ENCODE assay signal across 8 mouse cellular contexts in the genomic region with DNA sequence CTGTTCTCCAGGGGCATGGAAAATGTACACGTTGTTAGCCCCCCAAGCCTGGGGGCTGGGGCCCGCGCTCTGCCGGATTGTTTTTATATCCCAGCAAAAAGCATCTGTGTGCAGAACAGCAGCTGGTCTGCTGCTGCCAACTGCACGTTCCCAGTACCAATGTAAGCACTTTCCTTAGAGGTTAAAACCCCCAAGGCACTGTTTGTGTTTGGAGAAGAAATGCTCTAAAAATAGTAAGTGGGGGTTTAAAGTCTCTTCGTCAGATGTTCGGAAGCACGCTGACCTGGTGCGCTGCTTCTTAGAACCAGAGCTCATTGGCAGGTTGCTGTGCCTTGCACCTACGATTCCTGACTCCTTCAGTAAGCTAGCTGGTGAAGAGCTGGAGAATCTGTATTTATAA.
DNase-seq lines count a peak whose midpoint lies in the region; ATAC-seq and TF ChIP-seq lines count a peak whose summit lies in the region.

No protein-coding gene starts in this region.

- no peak for TF ChIP-seq POLR2A in heart, adult 2 months (IDR thresholded peaks at IDR 0.05; ENCODE audit: insufficient read depth, low read depth, low read length)

- no peak for TF ChIP-seq EP300 in heart, adult 2 months (IDR thresholded peaks at IDR 0.05; ENCODE audit: insufficient read depth, low read depth, low read length)

- H3K4me3 ChIP-seq in heart, embryonic 12.5 days: no peak overlapping the region
- H3K4me3 ChIP-seq in heart, adult 2 months: no peak overlapping the region
- H3K4me3 ChIP-seq in hindbrain, embryonic 14.5 days (replicated peaks; ENCODE audit: low read length): no peak overlapping the region
- H3K4me3 ChIP-seq in midbrain, embryonic 14.5 days (replicated peaks; ENCODE audit: low read depth, low read length): no peak overlapping the region

- no peak for TF ChIP-seq CTCF in heart, adult 2 months (IDR thresholded peaks at IDR 0.05)

- DNase-seq in heart, adult 2 months: no peak
- DNase-seq in embryo, embryonic 10.5 days (ENCODE audit: low spot score): peak; percentile 45
- peak; percentile 32 for DNase-seq in hindbrain, embryonic 14.5 days (ENCODE audit: low spot score)
- DNase-seq in midbrain, embryonic 14.5 days: peak; percentile 57
- no peak for DNase-seq in cerebellum, adult 11-12 months
- no peak for DNase-seq in thymus, adult 18-20 months

- H3K4me2 ChIP-seq in heart, embryonic 12.5 days: peak overlapping the region; percentile 42
- peak overlapping the region; percentile 46 for H3K4me2 ChIP-seq in hindbrain, embryonic 14.5 days (replicated peaks)
- peak overlapping the region; percentile 46 for H3K4me2 ChIP-seq in midbrain, embryonic 14.5 days (ENCODE audit: low read length)

- 0 out of 2 replicates have a peak, but pooled peaks cover 3% of the 10 kb centered on the region for H3K27me3 ChIP-seq in heart, embryonic 12.5 days (replicated peaks)
- H3K27me3 ChIP-seq in heart, adult 2 months (ENCODE audit: control insufficient read depth, insufficient read depth, low read length): no peaks in the 10 kb centered on the region
- no peaks in the 10 kb centered on the region for H3K27me3 ChIP-seq in hindbrain, embryonic 14.5 days (ENCODE audit: control insufficient read depth, insufficient read depth, low read length)
- no peaks in the 10 kb centered on the region for H3K27me3 ChIP-seq in midbrain, embryonic 14.5 days (ENCODE audit: control insufficient read depth, insufficient read depth, low read length)

- H3K36me3 ChIP-seq in heart, embryonic 12.5 days: no peaks in the 10 kb centered on the region
- no peaks in the 10 kb centered on the region for H3K36me3 ChIP-seq in heart, adult 2 months (ENCODE audit: control insufficient read depth, insufficient read depth, low read length)
- no peaks in the 10 kb centered on the region for H3K36me3 ChIP-seq in hindbrain, embryonic 14.5 days (replicated peaks; ENCODE audit: control insufficient read depth, insufficient read depth)
- H3K36me3 ChIP-seq in midbrain, embryonic 14.5 days (ENCODE audit: control insufficient read depth, insufficient read depth, low read length): no peaks in the 10 kb centered on the region

- H3K4me1 ChIP-seq in heart, embryonic 12.5 days (replicated peaks): peaks cover 8% of the 10 kb centered on the region
- H3K4me1 ChIP-seq in heart, adult 2 months (ENCODE audit: control insufficient read depth, insufficient read depth, low read length): 0 out of 2 replicates have a peak, but pooled peaks cover 1% of the 10 kb centered on the region
- H3K4me1 ChIP-seq in hindbrain, embryonic 14.5 days (replicated peaks; ENCODE audit: control insufficient read depth, insufficient read depth, low read length): peaks cover 7% of the 10 kb centered on the region
- H3K4me1 ChIP-seq in midbrain, embryonic 14.5 days (ENCODE audit: control insufficient read depth, insufficient read depth, low read length): peaks cover 14% of the 10 kb centered on the region; the same call in 1 of the 2 replicates

- no peaks in the 10 kb centered on the region for H3K9me3 ChIP-seq in heart, embryonic 12.5 days (replicated peaks)
- no peaks in the 10 kb centered on the region for H3K9me3 ChIP-seq in hindbrain, embryonic 14.5 days (ENCODE audit: control insufficient read depth, low read length)
- H3K9me3 ChIP-seq in midbrain, embryonic 14.5 days (ENCODE audit: control insufficient read depth, low read length): no peaks in the 10 kb centered on the region

- 40% methylated on average over 10 of the region's 10 CpGs for WGBS in heart, embryonic 12.5 days
- WGBS in heart, adult 2 months: 33% methylated on average over 10 of the region's 10 CpGs
- 35% methylated on average over 10 of the region's 10 CpGs for WGBS in hindbrain, embryonic 14.5 days
- 42% methylated on average over 10 of the region's 10 CpGs for WGBS in midbrain, embryonic 14.5 days

- no peak for ATAC-seq in heart, embryonic 12.5 days (ENCODE audit: insufficient number of reproducible peaks, low FRiP score)
- ATAC-seq in hindbrain, embryonic 14.5 days (ENCODE audit: low FRiP score): peak; percentile 53; the same call in 1 of the 2 replicates
- ATAC-seq in midbrain, embryonic 14.5 days (ENCODE audit: low FRiP score, low TSS enrichment): 0 out of 2 replicates have a peak, but pooled peaks have one; percentile 14
- no peak for ATAC-seq in CD4-positive, CD25-positive, alpha-beta regulatory T cell, adult 4 months

- no peak overlapping the region for H3K27ac ChIP-seq in heart, embryonic 12.5 days (ENCODE audit: poor library complexity, severe bottlenecking)
- H3K27ac ChIP-seq in heart, adult 2 months: no peak overlapping the region
- H3K27ac ChIP-seq in hindbrain, embryonic 14.5 days: peak overlapping the region; percentile 83
- H3K27ac ChIP-seq in midbrain, embryonic 14.5 days (replicated peaks; ENCODE audit: low read depth, low read length): peak overlapping the region; percentile 21; the same call in 1 of the 2 replicates

- intact Hi-C loops in heart, adult 2 months (cut with DNase I): no loop called here

- H3K79me2 ChIP-seq in heart, adult 2 months (replicated peaks; ENCODE audit: control insufficient read depth, insufficient read depth, low read length): no peaks in the 10 kb centered on the region

- 0 out of 2 replicates have a peak overlapping the region, but pooled peaks have one; percentile 15 for H3K9ac ChIP-seq in heart, embryonic 12.5 days
- no peak overlapping the region for H3K9ac ChIP-seq in heart, adult 2 months (ENCODE audit: low read depth, low read length)
- H3K9ac ChIP-seq in hindbrain, embryonic 14.5 days: no peak overlapping the region
- peak overlapping the region; percentile 32; the same call in 1 of the 2 replicates for H3K9ac ChIP-seq in midbrain, embryonic 14.5 days (replicated peaks; ENCODE audit: low read length)

Comparison
In these comparisons a context has a peak if more than half of its experiments do, and no peak if none do; other contexts are left out.
1. H3K9ac ChIP-seq: peak in heart, embryonic 12.5 days (single experiment) and midbrain, embryonic 14.5 days (single experiment); none in heart, adult 2 months (single experiment) and hindbrain, embryonic 14.5 days (single experiment).
2. ATAC-seq: peak in hindbrain, embryonic 14.5 days (single experiment) and midbrain, embryonic 14.5 days (single experiment); none in heart, embryonic 12.5 days (single experiment) and CD4-positive, CD25-positive, alpha-beta regulatory T cell, adult 4 months (single experiment).
3. H3K27ac ChIP-seq: peak in hindbrain, embryonic 14.5 days (single experiment) and midbrain, embryonic 14.5 days (single experiment); none in heart, embryonic 12.5 days (single experiment) and heart, adult 2 months (single experiment).
4. DNase-seq: peak in embryo, embryonic 10.5 days (single experiment), hindbrain, embryonic 14.5 days (single experiment) and midbrain, embryonic 14.5 days (single experiment); none in heart, adult 2 months (0 of 2), cerebellum, adult 11-12 months (single experiment) and thymus, adult 18-20 months (0 of 2).
5. Peak in every context shown above with its lines, with median percentiles within 50 percentile points of each other: H3K4me2 ChIP-seq.